Mouse (Mus musculus) megakaryocyte, embryonic 14.5 days (primary cell): ENCODE results near the gene Man1c1. TPM values are rescaled to one million over a fixed set of nuclear protein-coding genes. Genes with fewer than 3 reads are reported as not detected.
A peak's percentile ranks its signal among the peaks of the same experiment; 100 is the strongest.

Experiments
- H3K27me3 ChIP-seq: replicated peaks from 2 replicates; pipeline ENCODE3; 2012; ENCODE audit warnings: inconsistent platforms
- H3K36me3 ChIP-seq: replicated peaks from 2 replicates; pipeline ENCODE3; 2012; ENCODE audit warnings: low read length, inconsistent platforms, mixed read lengths
- H3K4me1 ChIP-seq: 2 replicates; pipeline ENCODE4 v1.6.1; 2012; ENCODE audit warnings: inconsistent platforms
- H3K4me3 ChIP-seq: replicated peaks from 2 replicates; pipeline ENCODE3; 2012; ENCODE audit warnings: moderate library complexity, mild to moderate bottlenecking, inconsistent platforms
- H3K9me3 ChIP-seq: 2 replicates; pipeline ENCODE4 v1.6.1; 2012; ENCODE audit warnings: inconsistent platforms
- FLI1 ChIP-seq: IDR thresholded peaks from 2 replicates; pipeline ENCODE4 v1.6.1; 2012; ENCODE audit warnings: low read length, inconsistent platforms, mixed read lengths
- GATA1 ChIP-seq: IDR thresholded peaks from 3 replicates; pipeline ENCODE4 v1.6.1; 2012; ENCODE audit warnings: mixed read lengths, low read length, inconsistent platforms, borderline replicate concordance
- polyA plus RNA-seq: library from polyadenylated mRNA; stranded (reverse); fragments of >175 nt; gene quantifications from 2 replicates; pipeline ENCODE4 v1.2.3, GENCODE M21; 2012; ENCODE audit warnings: low replicate concordance; ENCODE audit not compliant: insufficient read depth

Gene Man1c1
- polyA plus RNA-seq, 1 experiment = 5.9 TPM

- H3K27me3 ChIP-seq = peaks cover 66% of the 10 kb centered on the region
- peaks cover 27% of the 10 kb centered on the region for H3K4me1 ChIP-seq
- H3K4me3 ChIP-seq = peak overlapping the region; percentile 51
- H3K9me3 ChIP-seq = peaks cover 10% of the 10 kb centered on the region
- TF ChIP-seq FLI1 = no peak
- TF ChIP-seq GATA1 = no peak
- H3K36me3 ChIP-seq = no peaks in the 10 kb centered on the region
Observed at GRCm38 (mm10) chr4:134628575-134629384, 75.3 kb downstream of the Man1c1 start.

GRCm38 (mm10) chr4:134628058-134628457 is 76.0 kb downstream of the Man1c1 start:
- Histone ChIP-seq H3K4me3 (no peak overlapping the region), H3K36me3 (no peaks in the 10 kb centered on the region), H3K27me3 (peaks cover 61% of the 10 kb centered on the region), H3K4me1 (peaks cover 27% of the 10 kb centered on the region), H3K9me3 (peaks cover 11% of the 10 kb centered on the region)
- TF ChIP-seq GATA1 (no peak), FLI1 (no peak)

DNA sequence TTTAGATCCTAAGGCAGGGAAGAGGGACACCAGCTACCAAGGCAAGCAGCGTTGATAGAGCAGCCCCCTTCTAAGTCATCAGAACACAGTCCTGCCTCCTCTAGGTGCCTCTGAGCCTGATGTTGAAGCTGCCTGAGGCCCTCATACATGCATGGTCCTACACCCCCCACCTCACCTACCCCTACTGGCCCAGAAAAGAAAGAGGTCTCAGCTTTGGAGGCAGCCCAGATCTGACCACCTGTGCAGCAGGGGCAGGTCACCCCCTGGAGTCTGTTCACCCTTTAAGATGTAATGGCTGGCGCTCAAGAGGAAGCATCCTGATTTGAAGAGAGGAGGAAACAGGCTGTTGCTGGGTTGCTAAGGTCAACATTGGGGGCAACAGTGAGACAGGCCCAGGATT is 77.2 kb downstream of the Man1c1 start:
- peaks cover 21% of the 10 kb centered on the region for H3K4me1 ChIP-seq
- peaks cover 18% of the 10 kb centered on the region for H3K9me3 ChIP-seq
- no peaks in the 10 kb centered on the region for H3K36me3 ChIP-seq
- peaks cover 60% of the 10 kb centered on the region for H3K27me3 ChIP-seq
- TF ChIP-seq FLI1 = no peak
- no peak for TF ChIP-seq GATA1
- H3K4me3 ChIP-seq = no peak overlapping the region

DNA sequence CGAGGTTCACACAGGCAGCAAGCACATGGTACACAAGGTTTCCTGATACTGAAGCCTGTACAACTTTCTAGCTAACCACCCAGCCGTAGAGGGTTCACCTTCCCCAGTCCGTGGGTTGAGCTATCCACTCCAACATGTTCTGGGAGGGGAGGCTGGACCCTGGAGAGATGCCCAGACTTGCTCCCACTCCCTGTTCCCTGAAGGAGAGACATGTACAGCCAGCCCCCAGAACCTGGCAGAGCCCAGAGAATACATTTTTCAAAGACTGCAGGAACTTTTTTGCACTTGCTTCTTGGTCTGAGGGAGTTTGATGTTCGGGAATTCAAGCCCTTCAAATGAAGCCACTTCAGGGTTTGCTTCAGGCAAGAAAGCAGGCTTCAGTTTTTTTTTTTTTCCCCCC is 77.7 kb downstream of the Man1c1 start:
- Histone ChIP-seq H3K9me3 (peaks cover 22% of the 10 kb centered on the region), H3K36me3 (no peaks in the 10 kb centered on the region), H3K4me1 (peaks cover 21% of the 10 kb centered on the region), H3K27me3 (peaks cover 60% of the 10 kb centered on the region), H3K4me3 (no peak overlapping the region)
- no peak for TF ChIP-seq GATA1
- TF ChIP-seq FLI1 = no peak

GRCm38 (mm10) chr4:134624109-134624862 is 79.8 kb downstream of the Man1c1 start:
- Histone ChIP-seq H3K4me1 (peaks cover 24% of the 10 kb centered on the region), H3K9me3 (peaks cover 23% of the 10 kb centered on the region), H3K4me3 (no peak overlapping the region), H3K36me3 (no peaks in the 10 kb centered on the region), H3K27me3 (peaks cover 66% of the 10 kb centered on the region)
- TF ChIP-seq GATA1 (no peak), FLI1 (no peak)

DNA sequence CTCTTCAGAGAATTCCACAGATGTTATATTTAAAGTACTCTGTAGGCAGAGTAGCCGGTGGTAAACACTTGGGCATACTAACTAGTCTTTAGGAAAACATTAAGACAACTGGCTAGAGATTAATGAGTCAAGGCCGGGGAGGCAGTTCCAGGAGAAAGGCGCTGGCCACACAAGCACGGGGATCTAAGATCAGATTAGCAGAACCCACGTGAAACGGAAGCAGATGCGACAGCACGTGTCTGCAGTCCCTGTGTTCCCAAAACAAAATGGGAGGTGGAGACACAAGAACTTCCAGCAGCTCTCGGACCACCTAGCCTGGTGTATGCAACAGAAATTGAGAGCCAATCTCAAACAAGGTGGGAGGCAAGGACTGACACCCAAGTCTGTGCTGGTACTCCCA is 82.4 kb downstream of the Man1c1 start:
- H3K4me1 ChIP-seq = peaks cover 23% of the 10 kb centered on the region
- no peak overlapping the region for H3K4me3 ChIP-seq
- TF ChIP-seq GATA1 (no peak), FLI1 (no peak)
- H3K9me3 ChIP-seq = peaks cover 29% of the 10 kb centered on the region
- H3K36me3 ChIP-seq = no peaks in the 10 kb centered on the region
- peaks cover 71% of the 10 kb centered on the region for H3K27me3 ChIP-seq

GRCm38 (mm10) chr4:134620246-134620645 is 83.8 kb downstream of the Man1c1 start:
- Histone ChIP-seq H3K9me3 (peaks cover 29% of the 10 kb centered on the region), H3K27me3 (peaks cover 74% of the 10 kb centered on the region), H3K36me3 (no peaks in the 10 kb centered on the region), H3K4me1 (peaks cover 23% of the 10 kb centered on the region), H3K4me3 (no peak overlapping the region)
- TF ChIP-seq FLI1 (no peak), GATA1 (no peak)

DNA sequence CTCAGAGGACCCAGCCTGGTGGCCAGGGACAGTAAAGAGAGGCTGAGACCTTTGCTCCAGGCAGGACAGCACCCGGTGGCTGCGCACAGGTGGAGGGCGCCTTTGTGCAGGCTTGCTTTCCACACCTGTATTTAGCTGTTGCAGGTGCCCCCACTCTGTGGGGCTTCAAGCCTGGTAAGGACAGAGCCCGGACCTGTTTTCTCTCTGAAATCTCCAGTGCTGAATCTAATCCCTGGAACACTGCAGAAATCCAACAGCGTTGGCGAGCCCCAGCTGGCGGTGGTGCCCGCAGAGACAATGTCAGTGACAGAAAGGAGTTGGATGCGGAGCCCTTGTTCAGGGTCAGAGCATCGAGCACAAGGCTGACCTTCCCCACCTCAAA is 84.6 kb downstream of the Man1c1 start:
- TF ChIP-seq FLI1 (no peak), GATA1 (no peak)
- peaks cover 20% of the 10 kb centered on the region for H3K4me1 ChIP-seq
- no peak overlapping the region for H3K4me3 ChIP-seq
- no peaks in the 10 kb centered on the region for H3K36me3 ChIP-seq
- H3K27me3 ChIP-seq = peaks cover 71% of the 10 kb centered on the region
- peaks cover 31% of the 10 kb centered on the region for H3K9me3 ChIP-seq

DNA sequence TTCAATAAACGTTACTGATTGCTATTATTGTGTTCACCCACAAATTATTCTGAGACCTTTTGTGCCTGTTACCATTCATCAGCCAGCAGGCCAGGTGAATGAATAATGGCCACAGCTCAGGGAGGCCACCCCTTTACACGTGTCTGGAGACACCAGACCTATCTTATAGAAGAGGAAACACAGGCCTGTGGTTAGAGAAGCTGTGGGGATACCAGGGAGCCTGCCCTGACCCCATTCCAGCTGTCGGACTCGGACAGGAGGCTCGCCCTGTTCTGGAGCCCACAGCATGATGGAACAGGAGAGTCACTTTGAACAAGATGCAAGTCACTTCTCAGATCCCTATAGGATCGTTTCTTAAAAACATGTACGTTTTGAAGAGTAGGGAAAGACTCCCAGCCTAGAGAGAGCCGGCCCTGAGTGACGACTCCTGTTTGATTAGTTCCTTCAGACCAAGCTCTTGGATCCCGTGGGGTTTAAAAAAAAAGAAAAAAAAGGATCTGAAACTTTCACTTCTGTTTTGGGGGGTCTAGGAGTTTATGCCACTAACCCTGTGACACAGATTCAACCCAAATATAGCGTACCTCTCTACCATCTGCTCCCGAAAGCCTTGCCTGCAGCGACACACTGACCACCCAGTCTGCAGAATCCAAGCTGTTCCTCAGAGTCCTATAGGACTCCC is 85.1 kb downstream of the Man1c1 start:
- Histone ChIP-seq H3K4me3 (no peak overlapping the region), H3K36me3 (no peaks in the 10 kb centered on the region), H3K9me3 (peaks cover 35% of the 10 kb centered on the region), H3K27me3 (peaks cover 71% of the 10 kb centered on the region), H3K4me1 (peaks cover 16% of the 10 kb centered on the region)
- TF ChIP-seq GATA1 = no peak
- TF ChIP-seq FLI1 = no peak
